Mouse (Mus musculus): Measurements from ENCODE around the gene Kif1bp.

DNA sequence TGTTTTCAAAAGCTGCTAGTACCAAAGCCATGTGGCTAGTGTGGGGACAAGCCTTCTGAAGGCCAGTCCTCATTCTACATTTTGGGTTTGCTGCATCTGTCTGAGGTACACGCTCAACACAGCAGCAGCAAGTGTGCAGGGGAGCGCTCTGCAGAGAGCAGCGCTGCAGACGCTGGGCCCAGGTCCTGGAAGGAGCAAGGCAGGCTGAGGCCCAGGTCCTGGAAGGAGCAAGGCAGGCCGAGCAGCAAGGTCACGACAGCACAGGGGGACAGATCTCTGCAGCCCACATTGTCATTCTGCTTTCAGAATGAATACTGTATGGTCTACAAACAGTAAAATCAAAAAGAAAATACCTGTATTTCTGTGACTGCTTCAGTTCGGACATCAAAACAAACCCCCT, 4.4 kb upstream of the Kif1bp start:
- TF ChIP-seq CHD2 (IDR thresholded peaks at IDR 0.05; ENCODE audit: low read depth, low read length): no peak
- no peak for TF ChIP-seq ZC3H11A (IDR thresholded peaks at IDR 0.05; ENCODE audit: borderline replicate concordance, low read depth, low read length)
- TF ChIP-seq MAFK (IDR thresholded peaks at IDR 0.05; ENCODE audit: insufficient read depth, low read depth, low read length): no peak
- no peak for TF ChIP-seq HCFC1 (IDR thresholded peaks at IDR 0.05; ENCODE audit: borderline replicate concordance, insufficient read depth, low read length)

Data from ES-E14 (cell line).